Mouse (Mus musculus) G1E (cell line): Measurements from ENCODE around the gene Speg. TPM values are rescaled to one million over a fixed set of nuclear protein-coding genes. Genes with fewer than 3 reads are reported as not detected.
A peak's percentile ranks its signal among the peaks of the same experiment; 100 is the strongest.

Source experiments
- ATAC-seq: 2 replicates; pipeline ENCODE4 v1.8.0; 2016; ENCODE audit warnings: mild to moderate bottlenecking; ENCODE audit not compliant: insufficient number of reproducible peaks, poor library complexity, low FRiP score, severe bottlenecking; ENCODE audit errors: extremely low read depth
- DNase-seq: peaks from one replicate; pipeline ENCODE4 v3.0.0; 2012; ENCODE audit warnings: low spot score
- H3K27me3 ChIP-seq: 2 replicates; pipeline ENCODE4 v1.6.1; 2012; ENCODE audit warnings: mild to moderate bottlenecking, low read length, inconsistent platforms; ENCODE audit not compliant: insufficient read depth
- H3K36me3 ChIP-seq: replicated peaks from 2 replicates; pipeline ENCODE3; 2012; ENCODE audit warnings: mild to moderate bottlenecking, inconsistent platforms
- H3K4me1 ChIP-seq: 2 replicates; pipeline ENCODE4 v1.6.1; 2012; ENCODE audit warnings: low read depth, low read length, inconsistent platforms, mixed read lengths; ENCODE audit not compliant: insufficient read depth
- H3K4me3 ChIP-seq: 2 replicates; pipeline ENCODE4 v1.5.1; 2012; ENCODE audit warnings: low read depth, mild to moderate bottlenecking, inconsistent platforms, low read length, moderate library complexity, mixed read lengths
- H3K9me3 ChIP-seq: replicated peaks from 2 replicates; pipeline ENCODE4 v1.6.1; 2012; ENCODE audit warnings: inconsistent platforms
- CTCF ChIP-seq: IDR thresholded peaks from 2 replicates; pipeline ENCODE4 v1.5.1; 2012; ENCODE audit warnings: low read depth, low read length, inconsistent platforms, mixed read lengths
- GATA1 ChIP-seq: IDR thresholded peaks from 2 replicates; pipeline ENCODE4 v1.6.1; 2012; ENCODE audit warnings: borderline replicate concordance, low read length, inconsistent platforms, mixed read lengths
- GATA2 ChIP-seq: IDR thresholded peaks from 2 replicates; pipeline ENCODE4 v1.6.1; 2012; ENCODE audit warnings: low read depth, low read length, inconsistent platforms, borderline replicate concordance
- POLR2AphosphoS5 ChIP-seq: IDR thresholded peaks from 2 replicates; pipeline ENCODE4 v1.6.1; 2012; ENCODE audit warnings: low read depth, low read length, inconsistent platforms; ENCODE audit not compliant: insufficient replicate concordance
- TAL1 ChIP-seq: conservative IDR thresholded peaks from 2 replicates; pipeline ENCODE4 v1.6.1; 2012; ENCODE audit warnings: low read depth, low read length, inconsistent platforms, mixed read lengths
- polyA plus RNA-seq: library from polyadenylated mRNA; stranded (reverse); fragments of >175 nt; gene quantifications from 2 replicates; pipeline ENCODE4 v1.2.3, GENCODE M21; 2012
- total RNA-seq, 2 experiments: library from RNA; stranded (forward) in 1 of 2; stranded (reverse) in 1 of 2; fragments of 200-1000 nt in 1 of 2; fragments of >200 nt in 1 of 2; fragmentation: Nextera tagmentation in 1 of 2; gene quantifications; 2 replicates each; pipeline ENCODE4 v1.2.3; 2014 to 2017

Speg gene
- total and polyA plus RNA-seq, 3 experiments: 1.9 to 10.3 (median 1.9) TPM

- Histone ChIP-seq H3K27me3 (peaks cover 60% of the 10 kb centered on the region), H3K4me1 (peaks cover 10% of the 10 kb centered on the region), H3K4me3 (no peak overlapping the region), H3K36me3 (no peaks in the 10 kb centered on the region), H3K9me3 (no peaks in the 10 kb centered on the region)
- TF ChIP-seq CTCF (no peak), POLR2AphosphoS5 (no peak), GATA1 (no peak), GATA2 (no peak), TAL1 (no peak)
- ATAC-seq (no peak), DNase-seq (no peak)
Observed at GRCm38 (mm10) chr1:75421794-75422193, 46.7 kb downstream of the Speg start.

- H3K4me3 ChIP-seq: no peak overlapping the region
- H3K4me1 ChIP-seq: peaks cover 16% of the 10 kb centered on the region
- ATAC-seq (no peak), DNase-seq (no peak)
- TF ChIP-seq GATA2: no peak
- TF ChIP-seq TAL1: no peak
- no peak for TF ChIP-seq CTCF
- peaks cover 63% of the 10 kb centered on the region for H3K27me3 ChIP-seq
- H3K36me3 ChIP-seq: no peaks in the 10 kb centered on the region
- no peaks in the 10 kb centered on the region for H3K9me3 ChIP-seq
Observed at GRCm38 (mm10) chr1:75422216-75422822, 47.2 kb downstream of the Speg start.

GRCm38 (mm10) chr1:75422823-75423471 is 47.9 kb downstream of the Speg start:
- no peak overlapping the region for H3K4me3 ChIP-seq
- no peak for TF ChIP-seq TAL1
- TF ChIP-seq POLR2AphosphoS5: no peak
- TF ChIP-seq CTCF: no peak
- TF ChIP-seq GATA2: no peak
- no peak for TF ChIP-seq GATA1
- no peaks in the 10 kb centered on the region for H3K9me3 ChIP-seq
- H3K36me3 ChIP-seq: no peaks in the 10 kb centered on the region
- H3K27me3 ChIP-seq: peaks cover 63% of the 10 kb centered on the region
- peaks cover 20% of the 10 kb centered on the region for H3K4me1 ChIP-seq
- DNase-seq (no peak), ATAC-seq (no peak)

- Histone ChIP-seq H3K4me1 (peaks cover 23% of the 10 kb centered on the region), H3K27me3 (peaks cover 63% of the 10 kb centered on the region), H3K36me3 (no peaks in the 10 kb centered on the region), H3K4me3 (no peak overlapping the region), H3K9me3 (no peaks in the 10 kb centered on the region)
- ATAC-seq: no peak
- TF ChIP-seq POLR2AphosphoS5: no peak
- TF ChIP-seq TAL1: no peak
- no peak for TF ChIP-seq GATA1
- TF ChIP-seq GATA2: no peak
- TF ChIP-seq CTCF: no peak
- no peak for DNase-seq
Observed at GRCm38 (mm10) chr1:75423780-75424390, 48.8 kb downstream of the Speg start.

- Histone ChIP-seq H3K4me1 (peaks cover 23% of the 10 kb centered on the region), H3K4me3 (no peak overlapping the region), H3K36me3 (no peaks in the 10 kb centered on the region), H3K9me3 (no peaks in the 10 kb centered on the region), H3K27me3 (peaks cover 75% of the 10 kb centered on the region)
- DNase-seq (peak; percentile 44), ATAC-seq (no peak)
- TF ChIP-seq CTCF (peak; percentile 93), POLR2AphosphoS5 (no peak)
Observed at GRCm38 (mm10) chr1:75425796-75426471, 50.8 kb downstream of the Speg start.
